Mouse (Mus musculus): ENCODE data around the gene OR5BS1P.
"Not testable (repeated sequence)": the region's sequence is repeated elsewhere in the genome, so short reads cannot be mapped to it uniquely, and the experiment has no call there.

OR5BS1P gene

GRCm38 (mm10) chr15:98507321-98507720 is 37.6 kb downstream of the OR5BS1P start:
- DNase-seq: no peak

- DNase-seq: no peak
Observed at GRCm38 (mm10) chr15:98509387-98509786, 39.7 kb downstream of the OR5BS1P start.

- peak; percentile 87 to 88 for DNase-seq
Observed at GRCm38 (mm10) chr15:98510438-98511385, 41.0 kb downstream of the OR5BS1P start.

- no peak for DNase-seq
Observed at GRCm38 (mm10) chr15:98511386-98511928, 41.8 kb downstream of the OR5BS1P start.

GRCm38 (mm10) chr15:98512232-98512631 is 42.5 kb downstream of the OR5BS1P start:
- DNase-seq: no peak

- peak; percentile 60 to 70 for DNase-seq
Observed at GRCm38 (mm10) chr15:98512799-98513321, 43.2 kb downstream of the OR5BS1P start.

- not testable (repeated sequence) for DNase-seq
Observed at GRCm38 (mm10) chr15:98513676-98514075, 44.0 kb downstream of the OR5BS1P start.

- DNase-seq: no peak
Observed at GRCm38 (mm10) chr15:98514146-98514545, 44.5 kb downstream of the OR5BS1P start.

- not testable (repeated sequence) for DNase-seq
Observed at GRCm38 (mm10) chr15:98514845-98515244, 45.1 kb downstream of the OR5BS1P start.

- peak; percentile 74 to 77 for DNase-seq
Observed at GRCm38 (mm10) chr15:98517380-98518355, 48.0 kb downstream of the OR5BS1P start.

GRCm38 (mm10) chr15:98521245-98521644 is 51.5 kb downstream of the OR5BS1P start:
- no peak for DNase-seq

GRCm38 (mm10) chr15:98526057-98526456 is 56.4 kb downstream of the OR5BS1P start:
- no peak for DNase-seq

GRCm38 (mm10) chr15:98527056-98527771 is 57.5 kb downstream of the OR5BS1P start:
- no peak for DNase-seq

GRCm38 (mm10) chr15:98528066-98528563 is 58.4 kb downstream of the OR5BS1P start:
- no peak for DNase-seq

Data from kidney, postnatal 4 days (tissue).